Mouse (Mus musculus) C2C12 (cell line): Measurements from ENCODE around the gene Sycp1.

Source experiments
- CEBPB ChIP-seq: IDR thresholded peaks from one replicate; pipeline ENCODE4 v1.6.1; 2011; ENCODE audit warnings: low read depth, mild to moderate bottlenecking, control low read depth, moderate library complexity
- CTCF ChIP-seq: IDR thresholded peaks from one replicate; pipeline ENCODE4 v1.5.1; 2011; ENCODE audit not compliant: control insufficient read depth, insufficient read depth, insufficient read length
- MYOD1 ChIP-seq: IDR thresholded peaks from one replicate; pipeline ENCODE4 v1.6.1; 2011; ENCODE audit warnings: low read depth; ENCODE audit not compliant: control insufficient read depth, insufficient read length
- USF1 ChIP-seq: IDR thresholded peaks from one replicate; pipeline ENCODE4 v1.6.1; 2011; ENCODE audit warnings: low read depth, mild to moderate bottlenecking, control low read depth, moderate library complexity

- TF ChIP-seq CTCF (no peak), MYOD1 (no peak), CEBPB (no peak), USF1 (no peak)
Observed at GRCm38 (mm10) chr3:102946312-102946711, 10.4 kb upstream of the Sycp1 start.
